Mouse (Mus musculus): ENCODE measurements at regions not wholly inside any gene's neighbourhood (a gene's known extent, or its start where the extent isn't known, plus 50 kb on each side); places are given as distances from the start of the nearest gene placed in this dataset.

DNA sequence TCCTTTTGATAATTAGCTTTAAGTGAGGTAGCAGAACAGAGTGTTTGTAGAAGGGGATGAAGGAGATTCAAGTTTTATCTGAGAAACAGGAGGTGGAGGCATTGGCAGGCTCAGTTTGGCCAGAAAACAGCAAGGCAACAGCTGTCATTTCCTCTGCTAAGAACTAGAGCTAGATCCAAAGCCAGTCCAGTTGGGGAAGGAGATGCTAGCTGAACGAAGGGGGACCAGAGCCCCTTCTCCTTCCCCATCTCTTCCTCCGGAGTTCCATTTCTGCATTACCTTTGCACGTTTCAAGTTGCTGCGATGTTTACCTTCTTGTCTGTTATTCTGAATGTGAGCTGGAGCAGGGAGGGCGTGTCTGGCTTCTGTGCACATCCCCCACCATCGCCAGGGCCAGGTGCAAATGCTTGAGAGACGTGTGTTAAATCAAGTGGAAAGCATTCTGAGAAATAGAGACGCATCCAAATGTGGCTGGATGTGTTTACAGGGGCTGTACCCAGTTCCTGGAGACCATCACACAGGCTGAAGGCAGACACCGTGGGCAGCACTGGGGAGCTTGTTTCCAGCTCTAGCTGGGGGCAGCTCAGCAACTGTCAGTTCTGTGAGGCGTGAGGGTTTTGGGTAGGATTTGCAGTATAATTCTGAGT is 111.4 kb upstream of the Ufm1 start:
- ATAC-seq (replicated peaks; ENCODE audit: low read depth, poor library complexity, severe bottlenecking) = no peak

DNA sequence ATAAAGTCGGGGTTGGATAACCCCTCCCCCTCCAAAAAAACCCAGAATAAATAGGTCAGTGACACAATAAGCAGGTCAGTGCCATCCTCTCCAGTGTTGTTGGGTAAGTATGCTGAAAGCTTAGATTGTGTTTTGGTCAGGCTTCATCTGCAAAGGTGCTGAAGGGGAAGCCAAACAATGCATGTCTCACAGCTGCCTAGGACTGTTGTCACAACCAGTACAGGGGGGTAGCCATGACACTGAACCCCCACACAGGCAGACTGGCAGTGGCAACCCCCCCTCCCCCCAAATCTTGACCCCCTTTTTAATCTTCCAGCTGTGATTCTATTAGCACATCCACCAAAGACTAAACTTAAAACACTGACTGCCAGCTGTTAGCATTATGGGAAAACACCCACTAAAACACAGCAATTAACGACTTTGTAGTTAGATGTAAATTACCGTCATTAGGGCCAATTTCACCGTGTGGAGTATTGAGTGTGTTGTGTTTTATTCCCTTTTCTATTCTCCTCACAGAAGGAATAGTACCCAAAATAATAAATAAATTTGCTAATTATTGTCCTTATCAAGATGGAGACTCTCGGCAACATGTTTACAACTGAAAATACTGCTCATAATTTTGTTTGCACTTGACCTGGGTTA is 105.5 kb upstream of the Ufm1 start:
- no peak for ATAC-seq (replicated peaks; ENCODE audit: low read depth, poor library complexity, severe bottlenecking)

DNA sequence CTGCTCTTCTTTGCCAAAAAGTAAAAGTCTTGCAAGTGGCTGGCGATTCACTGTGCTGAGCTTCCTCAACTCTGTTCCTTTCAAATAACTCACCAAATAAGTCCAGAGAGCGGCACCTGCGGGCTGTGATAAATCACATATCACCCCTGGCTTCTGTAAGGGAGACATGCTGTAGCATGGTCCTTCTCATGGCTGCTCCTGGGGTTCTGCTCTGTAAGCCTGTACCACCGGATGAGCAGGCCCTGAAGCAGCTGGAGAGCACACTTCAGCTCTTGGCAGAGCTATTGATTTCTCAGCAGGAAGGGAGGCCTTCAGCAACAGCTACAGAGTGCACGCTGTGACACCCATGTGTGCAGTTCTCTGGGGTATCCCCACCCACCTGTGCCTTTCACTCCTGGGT is 101.5 kb upstream of the Ufm1 start:
- ATAC-seq (replicated peaks; ENCODE audit: low read depth, poor library complexity, severe bottlenecking) = no peak

DNA sequence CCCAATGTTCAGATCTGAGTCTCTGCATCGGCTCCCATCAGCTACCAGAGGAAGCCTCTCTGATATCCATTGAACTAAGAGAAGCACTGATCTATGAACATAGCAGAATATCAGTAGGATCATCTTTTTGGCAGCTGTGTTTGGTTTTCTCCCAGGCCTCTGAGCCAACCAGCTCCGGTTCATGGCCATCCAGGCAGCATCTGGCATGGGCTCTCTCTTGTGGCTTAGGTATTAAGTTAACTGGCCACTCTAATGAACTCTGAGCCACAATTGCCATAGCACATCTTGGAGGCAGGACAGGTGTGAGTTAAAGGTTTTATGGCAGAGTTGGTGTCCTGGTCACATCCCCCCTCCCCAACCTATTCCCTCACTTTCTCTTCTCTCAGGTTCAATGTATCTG is 90.2 kb upstream of the Ufm1 start:
- no peak for ATAC-seq (replicated peaks; ENCODE audit: low read depth, poor library complexity, severe bottlenecking)

DNA sequence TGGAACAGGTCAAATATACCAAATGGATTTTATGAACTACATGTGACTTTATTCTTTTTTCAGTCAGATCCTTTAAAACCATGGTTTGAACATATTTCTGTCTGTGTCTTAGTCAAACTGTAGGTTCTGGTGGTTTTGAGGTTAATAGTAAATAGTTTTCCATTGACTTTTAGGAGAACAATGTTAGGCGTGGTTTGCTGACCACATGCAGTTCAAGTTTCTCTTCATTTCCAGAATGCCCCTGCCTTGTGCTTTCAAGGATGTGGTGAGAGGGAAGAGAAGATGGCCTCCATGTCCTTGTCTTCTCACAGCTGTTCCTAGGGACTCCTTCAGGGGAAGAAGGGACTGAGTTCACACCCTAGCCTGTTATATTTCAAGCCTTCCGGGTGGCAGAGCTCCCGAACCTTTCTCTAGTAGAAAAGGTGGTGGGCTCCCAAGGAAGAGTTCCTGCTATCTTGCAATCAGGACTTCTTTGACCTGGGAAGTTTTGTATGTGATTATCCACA is 76.1 kb upstream of the Ufm1 start:
- ATAC-seq (replicated peaks; ENCODE audit: low read depth, poor library complexity, severe bottlenecking) = no peak

DNA sequence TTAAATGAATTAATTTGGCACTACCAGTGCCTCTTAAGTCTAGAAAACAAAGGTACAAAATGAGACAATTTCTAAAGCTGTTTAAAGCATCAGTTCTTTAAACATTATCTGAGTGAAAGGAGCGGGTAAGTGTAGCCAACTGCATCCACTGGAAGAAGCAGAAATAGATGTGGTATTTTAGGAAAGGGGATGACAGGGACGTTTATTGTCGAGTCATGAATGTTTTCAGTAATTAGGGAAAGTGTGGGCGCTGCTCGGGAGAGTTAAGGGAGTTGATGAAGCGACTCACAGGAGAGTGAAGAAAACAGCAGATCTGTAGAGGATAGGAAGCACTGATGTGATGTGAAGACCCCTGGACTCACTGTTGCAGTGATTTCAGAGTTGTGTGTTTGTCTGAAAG is 68.1 kb upstream of the Ufm1 start:
- ATAC-seq (replicated peaks; ENCODE audit: low read depth, poor library complexity, severe bottlenecking) = no peak

DNA sequence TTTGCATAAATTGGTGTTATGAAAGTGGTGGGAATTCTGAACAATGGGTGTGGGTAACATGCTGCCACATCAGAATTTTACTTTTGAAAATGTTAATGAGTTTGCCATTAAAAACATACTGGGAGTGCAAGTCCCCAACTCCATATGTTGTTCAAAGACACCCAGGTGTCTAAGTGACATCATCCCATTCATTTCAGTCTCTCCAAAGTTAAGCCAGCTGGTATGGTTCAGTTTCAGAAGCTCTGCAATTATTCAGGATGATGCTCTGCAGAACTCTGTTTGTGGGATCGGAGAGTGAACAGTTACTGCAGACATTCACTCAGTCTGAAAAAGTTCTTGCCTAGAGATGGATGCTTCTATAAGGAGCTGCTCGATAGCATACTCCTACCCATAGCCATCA is 56.3 kb upstream of the Ufm1 start:
- ATAC-seq (replicated peaks; ENCODE audit: low read depth, poor library complexity, severe bottlenecking) = no peak

DNA sequence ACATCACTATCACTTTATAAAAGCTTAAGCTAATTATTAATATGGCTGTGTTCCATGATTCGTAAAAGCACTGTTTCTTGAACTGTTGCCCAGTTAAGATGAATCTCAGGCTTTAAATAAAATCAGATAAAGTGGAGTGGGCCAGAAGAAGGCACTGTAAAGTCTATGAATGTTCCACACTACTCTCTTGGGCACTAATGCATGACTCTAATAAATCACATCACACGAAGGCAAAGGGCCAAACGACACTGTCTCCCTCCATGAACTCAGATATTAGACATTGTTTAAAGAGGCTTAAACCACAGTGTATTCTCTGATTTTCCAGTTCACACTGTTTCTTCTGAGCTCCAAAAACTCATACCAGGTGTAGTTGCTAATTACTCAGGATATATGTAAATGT is 55.9 kb upstream of the Ufm1 start:
- no peak for ATAC-seq (replicated peaks; ENCODE audit: low read depth, poor library complexity, severe bottlenecking)

DNA sequence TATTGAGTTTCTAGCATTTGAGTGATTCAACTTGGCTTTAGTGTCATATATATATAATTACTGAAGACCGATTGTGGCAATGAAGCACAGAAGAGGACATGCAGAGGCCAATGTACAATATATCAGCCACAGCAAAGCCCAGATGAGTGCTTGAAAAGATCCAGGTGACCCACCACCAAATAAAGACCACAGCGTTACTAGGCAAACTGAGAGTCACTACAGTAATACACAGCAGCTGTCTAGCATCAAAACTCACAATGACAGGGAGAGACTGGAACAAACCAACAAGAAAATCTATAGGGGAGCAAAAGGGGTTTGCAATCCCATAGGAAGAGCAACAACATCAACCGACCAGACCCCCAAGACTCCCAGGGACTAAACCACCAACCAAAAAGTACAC is 54.3 kb upstream of the Ufm1 start:
- no peak for ATAC-seq (replicated peaks; ENCODE audit: low read depth, poor library complexity, severe bottlenecking)

DNA sequence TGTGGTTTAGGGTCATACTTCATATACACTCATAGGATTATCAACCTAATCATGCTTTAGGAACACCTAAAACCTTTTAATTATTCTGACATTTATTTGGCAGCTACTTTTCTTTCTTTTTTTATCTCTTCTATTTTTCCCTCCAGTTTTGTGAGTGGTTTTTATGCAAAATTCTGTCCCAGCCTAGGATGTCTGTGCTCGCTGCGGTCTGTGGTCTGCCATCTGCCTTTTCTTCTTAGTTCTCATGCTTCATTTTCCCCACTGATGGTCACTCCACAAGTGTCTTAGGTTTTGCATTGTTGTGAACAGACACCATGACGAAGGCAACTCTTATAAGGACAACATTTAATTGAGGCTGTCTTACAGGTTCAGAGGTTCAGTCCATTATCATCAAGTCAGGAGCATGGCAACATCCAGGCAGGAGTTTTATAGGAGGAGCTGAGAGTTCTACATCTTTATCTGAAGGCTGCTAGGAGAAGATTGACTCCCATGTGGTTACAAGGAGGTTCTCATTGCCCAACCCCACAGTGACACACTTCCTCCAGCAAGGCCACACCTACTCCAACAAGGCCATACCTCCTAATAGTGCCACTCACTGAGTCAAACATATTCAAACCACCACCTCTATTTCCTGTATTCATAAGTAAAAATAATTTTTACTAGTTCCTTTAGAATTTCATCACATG is 50.5 kb upstream of the Ufm1 start:
- no peak for ATAC-seq (replicated peaks; ENCODE audit: low read depth, poor library complexity, severe bottlenecking)

Measured in common myeloid progenitor, adult 5-6 weeks (primary cell).